Mouse (Mus musculus) embryonic facial prominence, embryonic 12.5 days (tissue): ENCODE results near the gene Tut7. TPM values are rescaled to one million over a fixed set of nuclear protein-coding genes. Genes with fewer than 3 reads are reported as not detected.

ENCODE experiments used
- ATAC-seq: fragments of 200-750 bp; cut with Nextera tagmentation; 2 replicates; pipeline ENCODE4 v1.8.0; 2017; ENCODE audit not compliant: insufficient number of reproducible peaks, insufficient read depth, low FRiP score, low TSS enrichment
- H3K27ac ChIP-seq: fragments of 300-500 bp; sonication (generic); 2 replicates; pipeline ENCODE4 v1.5.1; 2016; ENCODE audit warnings: mild to moderate bottlenecking
- H3K27me3 ChIP-seq: fragments of 300-500 bp; sonication (generic); 2 replicates; pipeline ENCODE4 v1.6.1; 2016; ENCODE audit warnings: mild to moderate bottlenecking, moderate library complexity
- H3K36me3 ChIP-seq: fragments of 300-500 bp; sonication (generic); 2 replicates; pipeline ENCODE4 v1.6.1; 2016; ENCODE audit warnings: mild to moderate bottlenecking
- H3K4me1 ChIP-seq: fragments of 300-500 bp; sonication (generic); 2 replicates; pipeline ENCODE4 v1.6.1; 2016
- H3K4me2 ChIP-seq: fragments of 300-500 bp; sonication (generic); replicated peaks from 2 replicates; pipeline ENCODE4 v1.6.1; 2016; ENCODE audit warnings: mild to moderate bottlenecking, moderate library complexity
- H3K4me3 ChIP-seq: fragments of 300-500 bp; sonication (generic); 2 replicates; pipeline ENCODE4 v1.5.1; 2016; ENCODE audit warnings: mild to moderate bottlenecking
- H3K9ac ChIP-seq: fragments of 300-500 bp; sonication (generic); 2 replicates; pipeline ENCODE4 v1.6.1; 2016; ENCODE audit warnings: mild to moderate bottlenecking, moderate library complexity
- H3K9me3 ChIP-seq: fragments of 300-500 bp; sonication (generic); 2 replicates; pipeline ENCODE4 v1.6.1; 2016; ENCODE audit warnings: mild to moderate bottlenecking, moderate library complexity
- WGBS: fragments of 180-500 bp; shearing (Covaris S2); methylation state at CpG from one replicate; pipeline ENCODE4 v1.1.7; 2016; 5-methylcytosine and 5-hydroxymethylcytosine counted together
- polyA plus RNA-seq: library from polyadenylated mRNA; unstranded; fragments of >200 nt; fragmentation: Nextera tagmentation; extraction: Ambion mirVana; gene quantifications from 2 replicates; pipeline ENCODE4 v1.2.1, GENCODE M21; 2016

The Tut7 gene
- polyA plus RNA-seq, 1 experiment from 2014 or later = 57.0 TPM

- Histone ChIP-seq H3K4me2 (peak overlapping the region; percentile 62; the same call in 1 of the 2 replicates), H3K9ac (no peak overlapping the region), H3K36me3 (peaks cover 12% of the 10 kb centered on the region)
Observed at GRCm38 (mm10) chr13:59820836-59821235, 2.1 kb downstream of the Tut7 start.

GRCm38 (mm10) chr13:59820114-59820513 is 2.8 kb downstream of the Tut7 start:
- peak overlapping the region; percentile 40; the same call in 1 of the 2 replicates for H3K9ac ChIP-seq
- WGBS = 67% methylated on average over 4 of the region's 4 CpGs
- peak overlapping the region; percentile 62 for H3K4me2 ChIP-seq
- H3K27ac ChIP-seq = no peak overlapping the region
- no peaks in the 10 kb centered on the region for H3K27me3 ChIP-seq
- no peak overlapping the region for H3K4me3 ChIP-seq
- no peak for ATAC-seq
- H3K36me3 ChIP-seq = peaks cover 19% of the 10 kb centered on the region
- peaks cover 24% of the 10 kb centered on the region for H3K4me1 ChIP-seq
- no peaks in the 10 kb centered on the region for H3K9me3 ChIP-seq

More at GRCm38 (mm10) chr13:59820836-59821235, 2.1 kb downstream of the Tut7 start:
- no peak for ATAC-seq
- peaks cover 24% of the 10 kb centered on the region for H3K4me1 ChIP-seq
- no peak overlapping the region for H3K4me3 ChIP-seq
- no peak overlapping the region for H3K27ac ChIP-seq
- 76% methylated on average over 3 of the region's 3 CpGs for WGBS
- no peaks in the 10 kb centered on the region for H3K9me3 ChIP-seq
- no peaks in the 10 kb centered on the region for H3K27me3 ChIP-seq

- H3K27me3 ChIP-seq = no peaks in the 10 kb centered on the region
- H3K27ac ChIP-seq = no peak overlapping the region
- peaks cover 40% of the 10 kb centered on the region for H3K36me3 ChIP-seq
- H3K9ac ChIP-seq = no peak overlapping the region
- no peak overlapping the region for H3K4me2 ChIP-seq
- H3K4me3 ChIP-seq = no peak overlapping the region
- no peaks in the 10 kb centered on the region for H3K9me3 ChIP-seq
- 90% methylated on average over 4 of the region's 4 CpGs for WGBS
- ATAC-seq = no peak
- H3K4me1 ChIP-seq = peaks cover 24% of the 10 kb centered on the region
Observed at GRCm38 (mm10) chr13:59817352-59817751, 5.6 kb downstream of the Tut7 start.

GRCm38 (mm10) chr13:59814109-59814591 is 8.8 kb downstream of the Tut7 start:
- H3K4me1 ChIP-seq = peaks cover 3% of the 10 kb centered on the region; the same call in 1 of the 2 replicates
- 85% methylated on average over 6 of the region's 6 CpGs for WGBS
- peaks cover 64% of the 10 kb centered on the region for H3K36me3 ChIP-seq
- H3K27ac ChIP-seq = no peak overlapping the region; the same call in 1 of the 2 replicates
- no peak overlapping the region for H3K4me3 ChIP-seq
- H3K27me3 ChIP-seq = no peaks in the 10 kb centered on the region
- no peak overlapping the region for H3K9ac ChIP-seq
- H3K4me2 ChIP-seq = no peak overlapping the region
- no peaks in the 10 kb centered on the region for H3K9me3 ChIP-seq
- ATAC-seq = no peak

GRCm38 (mm10) chr13:59811581-59811980 is 11.4 kb downstream of the Tut7 start:
- H3K36me3 ChIP-seq = peaks cover 82% of the 10 kb centered on the region
- no peaks in the 10 kb centered on the region for H3K9me3 ChIP-seq
- 96% methylated on average over 3 of the region's 3 CpGs for WGBS
- H3K4me3 ChIP-seq = no peak overlapping the region
- no peak overlapping the region for H3K4me2 ChIP-seq
- H3K27ac ChIP-seq = no peak overlapping the region
- ATAC-seq = no peak
- H3K9ac ChIP-seq = no peak overlapping the region
- H3K27me3 ChIP-seq = no peaks in the 10 kb centered on the region
- no peaks in the 10 kb centered on the region for H3K4me1 ChIP-seq

GRCm38 (mm10) chr13:59801000-59801399 is 21.9 kb downstream of the Tut7 start:
- Histone ChIP-seq H3K36me3 (peaks cover 96% of the 10 kb centered on the region), H3K9ac (no peak overlapping the region)

GRCm38 (mm10) chr13:59800077-59800476 is 22.9 kb downstream of the Tut7 start:
- 93% methylated on average over 2 of the region's 2 CpGs for WGBS
- Histone ChIP-seq H3K36me3 (peaks cover 96% of the 10 kb centered on the region), H3K4me1 (no peaks in the 10 kb centered on the region), H3K27me3 (no peaks in the 10 kb centered on the region), H3K9me3 (no peaks in the 10 kb centered on the region), H3K9ac (no peak overlapping the region), H3K27ac (no peak overlapping the region), H3K4me3 (no peak overlapping the region), H3K4me2 (no peak overlapping the region)
- no peak for ATAC-seq

More at GRCm38 (mm10) chr13:59801000-59801399, 21.9 kb downstream of the Tut7 start:
- H3K27ac ChIP-seq = no peak overlapping the region
- no peaks in the 10 kb centered on the region for H3K9me3 ChIP-seq
- WGBS = 91% methylated on average over 6 of the region's 6 CpGs
- H3K4me1 ChIP-seq = no peaks in the 10 kb centered on the region
- no peaks in the 10 kb centered on the region for H3K27me3 ChIP-seq
- no peak for ATAC-seq
- H3K4me3 ChIP-seq = no peak overlapping the region
- H3K4me2 ChIP-seq = no peak overlapping the region

- Histone ChIP-seq H3K27ac (no peak overlapping the region), H3K9ac (no peak overlapping the region), H3K4me3 (no peak overlapping the region), H3K27me3 (no peaks in the 10 kb centered on the region), H3K9me3 (no peaks in the 10 kb centered on the region), H3K4me1 (no peaks in the 10 kb centered on the region), H3K36me3 (peaks cover 92% of the 10 kb centered on the region), H3K4me2 (no peak overlapping the region)
- no peak for ATAC-seq
- WGBS = 100% methylated on average over 1 of the region's 1 CpGs
Observed at GRCm38 (mm10) chr13:59798306-59798705, 24.6 kb downstream of the Tut7 start.

- Histone ChIP-seq H3K9me3 (no peaks in the 10 kb centered on the region), H3K27ac (no peak overlapping the region), H3K4me3 (no peak overlapping the region), H3K4me2 (no peak overlapping the region), H3K36me3 (peaks cover 92% of the 10 kb centered on the region), H3K9ac (no peak overlapping the region), H3K4me1 (no peaks in the 10 kb centered on the region), H3K27me3 (no peaks in the 10 kb centered on the region)
- no peak for ATAC-seq
- WGBS = 92% methylated on average over 9 of the region's 9 CpGs
Observed at GRCm38 (mm10) chr13:59796466-59796848, 26.5 kb downstream of the Tut7 start.

GRCm38 (mm10) chr13:59795807-59796465 is 27.0 kb downstream of the Tut7 start:
- Histone ChIP-seq H3K9ac (no peak overlapping the region), H3K27ac (no peak overlapping the region), H3K4me2 (no peak overlapping the region), H3K4me1 (no peaks in the 10 kb centered on the region), H3K9me3 (no peaks in the 10 kb centered on the region), H3K27me3 (no peaks in the 10 kb centered on the region), H3K4me3 (no peak overlapping the region), H3K36me3 (peaks cover 93% of the 10 kb centered on the region)
- 96% methylated on average over 6 of the region's 6 CpGs for WGBS
- no peak for ATAC-seq

GRCm38 (mm10) chr13:59794786-59795185 is 28.2 kb downstream of the Tut7 start:
- WGBS = 93% methylated on average over 1 of the region's 1 CpGs
- Histone ChIP-seq H3K4me3 (no peak overlapping the region), H3K4me2 (no peak overlapping the region), H3K9me3 (no peaks in the 10 kb centered on the region), H3K4me1 (no peaks in the 10 kb centered on the region), H3K9ac (no peak overlapping the region), H3K27me3 (no peaks in the 10 kb centered on the region), H3K36me3 (peaks cover 90% of the 10 kb centered on the region), H3K27ac (no peak overlapping the region)
- ATAC-seq = no peak

GRCm38 (mm10) chr13:59782145-59782544 is 40.8 kb downstream of the Tut7 start, which contains the start of gene Gm49354:
Gene Gm49354 (minus strand): TSS chr13:59782245.
- Histone ChIP-seq H3K36me3 (peaks cover 91% of the 10 kb centered on the region), H3K4me1 (no peaks in the 10 kb centered on the region), H3K4me3 (no peak within 1 kb of the TSS), H3K4me2 (no peak within 1 kb of the TSS), H3K27ac (no peak within 1 kb of the TSS), H3K27me3 (no peaks in the 10 kb centered on the region), H3K9me3 (no peaks in the 10 kb centered on the region), H3K9ac (no peak within 1 kb of the TSS)
- ATAC-seq = no peak
- WGBS = 96% methylated on average over 7 of the region's 7 CpGs
